Mouse (Mus musculus) G1E (cell line): ENCODE measurements around the gene Olfr434.

Experiments
- CTCF ChIP-seq: IDR thresholded peaks from 2 replicates; pipeline ENCODE4 v1.5.1; 2012; ENCODE audit warnings: low read depth, low read length, inconsistent platforms, mixed read lengths
- GATA1 ChIP-seq: IDR thresholded peaks from 2 replicates; pipeline ENCODE4 v1.6.1; 2012; ENCODE audit warnings: borderline replicate concordance, low read length, inconsistent platforms, mixed read lengths

DNA sequence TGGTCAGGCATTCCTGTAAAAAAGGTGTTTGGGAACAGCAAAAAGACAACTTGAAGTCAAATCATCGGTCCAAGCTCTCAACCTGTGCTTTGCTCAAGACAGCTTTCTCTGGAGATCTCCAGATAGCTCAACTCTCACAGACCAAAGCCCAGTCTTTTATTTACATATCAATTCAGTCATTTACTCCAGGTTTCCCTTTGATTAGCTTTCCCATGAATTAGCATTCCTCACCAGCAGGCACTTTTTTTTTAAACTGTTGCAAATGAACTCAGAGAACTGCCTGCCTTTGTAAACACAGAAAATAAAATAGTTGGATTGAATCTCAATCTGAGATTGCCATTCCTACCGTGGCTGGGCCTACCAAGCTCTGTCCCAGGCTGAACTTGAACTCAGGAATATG is 7.5 kb upstream of the Olfr434 start:
- TF ChIP-seq GATA1 (no peak), CTCF (no peak)
